Mouse (Mus musculus) gastrocnemius, postnatal 4 days (tissue): ENCODE data around the gene Fxyd1. TPM values are rescaled to one million over a fixed set of nuclear protein-coding genes. Genes with fewer than 3 reads are reported as not detected.

Source experiments
- DNase-seq, 2 experiments: peaks; one replicate each; pipeline ENCODE4 v3.0.0; 2021 to 2022; ENCODE audit warnings: low spot score in 2 of 2, mixed read lengths in 2 of 2
- microRNA-seq: library from miRNA; unstranded; fragments of <30 nt; microRNA quantifications from one replicate; pipeline ENCODE4 v1.2.0, GENCODE M21; 2021
- total RNA-seq, 2 experiments: library from RNA; stranded (reverse); gene quantifications; 2 replicates each; pipeline ENCODE4 v1.2.3; 2021

Gene Fxyd1
- total RNA-seq, 2 experiments from 2014 or later = 587 to 732 TPM

DNA sequence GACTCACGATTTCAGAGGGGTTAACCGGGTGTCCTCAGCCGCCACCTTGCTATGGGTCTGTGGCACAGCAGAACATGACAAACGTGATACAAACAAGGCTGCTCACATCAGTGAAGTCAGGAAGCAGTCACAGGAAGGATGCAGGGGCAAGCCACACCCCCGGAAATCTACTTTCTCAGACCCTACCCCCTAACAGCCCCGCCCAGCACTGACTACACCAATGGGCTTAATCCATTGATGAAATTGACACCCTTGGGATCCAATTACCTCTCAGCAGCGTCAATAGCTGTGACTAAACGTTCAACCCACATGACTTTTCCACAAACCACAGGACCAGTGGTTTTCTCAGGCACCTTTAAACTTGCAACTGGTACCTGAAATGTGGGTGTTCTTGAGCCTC is 28.4 kb downstream of the Fxyd1 start:
- DNase-seq = no peak

GRCm38 (mm10) chr7:31017104-31017901 is 39.7 kb downstream of the Fxyd1 start:
- no peak for DNase-seq

GRCm38 (mm10) chr7:31012971-31013370 is 44.0 kb downstream of the Fxyd1 start:
- DNase-seq = no peak

GRCm38 (mm10) chr7:31008889-31009288 is 48.1 kb downstream of the Fxyd1 start:
- no peak for DNase-seq

DNA sequence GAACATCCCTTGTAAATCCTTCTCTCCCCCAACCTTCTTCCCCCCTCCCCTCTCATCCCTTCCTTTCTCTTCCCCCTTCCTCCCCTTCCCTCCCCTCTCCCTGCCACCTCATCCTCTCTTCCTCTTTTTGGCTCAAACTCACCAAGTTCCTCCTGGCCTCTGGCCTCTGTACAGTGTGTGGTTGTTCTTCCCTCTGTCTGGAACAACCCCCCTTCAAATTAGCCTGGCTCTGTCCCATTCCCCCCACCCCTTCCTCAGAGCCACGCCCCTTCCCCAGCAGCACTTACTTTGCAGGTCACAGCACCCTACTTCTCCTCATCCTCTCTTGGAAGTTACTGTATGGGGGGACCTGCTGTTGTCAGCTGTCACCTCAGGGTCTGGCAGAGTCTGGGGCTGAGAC is 48.8 kb downstream of the Fxyd1 start:
- DNase-seq = no peak

DNA sequence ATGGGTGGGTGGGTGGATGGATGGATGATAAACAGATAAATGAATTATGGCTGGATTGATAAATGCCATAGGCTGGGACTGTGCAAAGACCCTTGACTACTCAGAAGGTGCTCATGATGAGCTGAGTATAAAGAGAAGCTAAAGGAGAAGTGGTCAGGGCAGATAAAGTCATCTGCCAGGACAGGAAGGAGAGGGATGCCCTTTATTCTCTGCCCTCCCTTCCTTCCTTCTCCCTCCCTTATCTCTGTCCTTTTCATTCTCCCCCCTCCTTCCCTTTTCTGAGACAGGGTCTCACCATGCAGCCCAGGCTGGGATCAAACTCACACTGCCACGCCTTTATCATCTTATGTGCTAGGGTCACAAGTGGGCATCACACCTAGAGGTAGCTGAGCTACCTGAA is 49.2 kb downstream of the Fxyd1 start:
- DNase-seq = no peak

DNA sequence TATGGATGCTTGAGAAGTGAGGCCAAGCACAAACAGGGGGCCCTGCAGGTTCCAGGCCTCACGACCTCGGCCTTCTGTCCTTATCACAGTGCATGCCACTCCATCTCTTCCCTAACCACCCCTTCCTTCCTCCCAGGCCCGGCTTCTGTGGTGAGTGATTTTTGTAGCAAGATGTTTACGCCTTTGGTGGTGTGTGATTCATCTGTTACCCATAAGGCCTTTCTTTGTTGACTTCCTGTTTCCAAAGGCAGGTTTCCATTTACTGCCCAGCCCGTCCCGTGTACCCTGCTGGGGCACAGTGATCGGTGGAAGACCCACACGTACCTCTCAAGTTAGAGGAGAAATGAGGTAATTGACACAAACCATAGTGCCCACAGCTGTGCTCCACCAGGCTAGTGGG is 54.3 kb downstream of the Fxyd1 start:
- no peak for DNase-seq

Small RNA genes within 50 kb of the gene (microRNA-seq; reads per million reads assigned to microRNA genes)
- gene Mir7050 = not detected

Other genes starting within 250 kb of the Fxyd1 start
- 1 to 10 TPM; 1.8 to 2.5 TPM for gene Ffar2, start 233.4 kb downstream of the Fxyd1 start, total RNA-seq
- gene Ffar3, start 201.0 kb downstream of the Fxyd1 start, total RNA-seq = not detected
- not detected for gene Ffar1, start 195.6 kb downstream of the Fxyd1 start, total RNA-seq
- gene Cd22, start 176.9 kb downstream of the Fxyd1 start, total RNA-seq = under 1 TPM; 0.54 to 0.81 TPM
- gene Mag, start 142.3 kb downstream of the Fxyd1 start, total RNA-seq = 10 to 100 TPM; 11.8 to 12.3 TPM
- not detected for gene Hamp2, start 132.5 kb downstream of the Fxyd1 start, total RNA-seq
- under 1 TPM in 1 of 2 experiments, not detected in 1; 0.78 TPM for gene Hamp, start 113.2 kb downstream of the Fxyd1 start, total RNA-seq
- 10 to 100 TPM; 79.3 to 80.5 TPM for gene Usf2, start 100.4 kb downstream of the Fxyd1 start, total RNA-seq
- under 1 TPM; 0.74 to 0.75 TPM for gene Lsr, start 83.7 kb downstream of the Fxyd1 start, total RNA-seq
- under 1 TPM in 1 of 2 experiments, not detected in 1; 0.20 TPM for gene Fam187b, start 83.4 kb downstream of the Fxyd1 start, total RNA-seq
- gene Fxyd5, start 14.7 kb downstream of the Fxyd1 start, total RNA-seq = 10 to 100 TPM; 21.2 to 23.0 TPM
- gene Fxyd7, start 5.7 kb downstream of the Fxyd1 start, total RNA-seq = 1 to 10 TPM; 2.3 to 3.8 TPM
- gene Lgi4, start 2.1 kb upstream of the Fxyd1 start, total RNA-seq = 1 to 10 TPM; 7.9 to 9.6 TPM
- gene Fxyd3, start 19.5 kb upstream of the Fxyd1 start, total RNA-seq = 1 to 10 TPM; 2.7 to 4.9 TPM
- 1 to 10 TPM; 3.9 to 4.2 TPM for gene Hpn, start 58.1 kb upstream of the Fxyd1 start, total RNA-seq
- 10 to 100 TPM; 90.6 to 98.1 TPM for gene Scn1b, start 69.8 kb upstream of the Fxyd1 start, total RNA-seq
- gene Gramd1a, start 98.7 kb upstream of the Fxyd1 start, total RNA-seq = 10 to 100 TPM; 42.8 to 45.8 TPM
- gene Scgb2b2, start 233.3 kb upstream of the Fxyd1 start, total RNA-seq = not detected
- gene Scgb1b2, start 234.6 kb upstream of the Fxyd1 start, total RNA-seq = not detected